Mouse (Mus musculus): Measurements from ENCODE around the gene U2surp.

- no peak for TF ChIP-seq POLR2A (IDR thresholded peaks at IDR 0.05; ENCODE audit: borderline replicate concordance, low read depth, low read length)
- no peak for TF ChIP-seq CTCF (IDR thresholded peaks at IDR 0.05; ENCODE audit: low read depth, low read length)
Observed at GRCm38 (mm10) chr9:95546679-95547078, 34.9 kb upstream of the U2surp start.

All from bone marrow macrophage, adult 2 months (primary cell).